Mouse (Mus musculus) embryo, embryonic 11 days (tissue): ENCODE data around the gene Olfr298.

Experiments used
- DNase-seq: peaks from one replicate; pipeline ENCODE4 v3.0.0-alpha.2; 2015

Olfr298 gene

DNA sequence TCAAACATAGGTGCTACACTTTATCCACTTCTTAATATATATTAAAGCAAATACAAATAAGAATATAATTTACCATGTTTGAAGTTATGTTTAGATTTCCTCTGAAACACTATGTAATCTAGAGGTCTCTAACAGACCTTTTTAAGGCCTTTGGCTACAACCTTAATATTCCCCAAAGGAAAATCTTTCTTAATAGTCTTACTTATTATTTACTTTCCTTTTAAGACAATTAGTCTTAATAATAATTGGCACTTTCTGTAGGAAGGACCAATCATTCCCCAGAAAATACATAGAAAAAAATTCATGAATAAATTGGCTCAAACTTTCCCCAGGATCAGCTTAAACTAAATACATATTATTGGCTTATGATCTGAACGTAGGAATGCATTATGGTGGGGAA, at the start of gene Olfr298:
TSS of gene Olfr298 (minus strand) at position 101 of the 400 bp plus-strand sequence.
- DNase-seq, result no peak

DNA sequence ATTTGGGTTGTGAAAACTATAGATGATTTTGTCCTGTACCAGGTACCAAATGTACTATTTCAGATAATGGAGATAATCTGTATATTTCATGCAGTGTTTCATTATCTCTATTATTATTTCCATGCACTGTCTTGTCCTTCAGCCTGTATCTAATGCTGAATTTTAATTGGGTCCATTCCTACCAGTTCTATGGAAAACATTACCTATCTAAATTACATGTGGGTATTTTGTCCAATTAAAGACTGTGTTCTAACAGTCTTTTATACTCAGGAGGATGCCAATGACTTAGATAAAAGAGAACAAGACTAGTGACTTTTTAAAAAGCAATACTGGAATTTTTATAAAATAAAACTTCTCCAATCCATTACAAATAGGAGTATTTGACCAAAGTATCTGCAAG, 27.4 kb upstream of the Olfr298 start, which contains the start of gene Olfr297:
TSS of gene Olfr297 (plus strand) at position 301 of the 400 bp plus-strand sequence.
- DNase-seq, result no peak

DNA sequence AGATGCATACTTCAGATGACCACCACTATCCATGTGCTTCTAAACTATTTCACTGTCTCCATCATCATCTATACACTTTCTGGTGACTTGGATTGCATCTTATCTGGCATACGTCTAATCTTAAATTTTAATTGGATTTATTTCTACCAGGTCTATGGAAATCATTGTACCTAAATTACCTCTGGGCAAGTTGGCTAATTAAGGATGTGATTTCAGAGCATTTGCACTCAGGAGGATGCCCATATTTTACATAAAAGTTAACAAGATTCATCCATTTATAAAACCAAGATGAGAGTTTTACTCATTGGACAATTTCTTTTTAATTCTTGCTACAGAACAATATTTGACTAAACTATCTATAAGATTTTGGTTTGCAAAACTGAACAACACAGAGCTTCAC, 32.7 kb downstream of the Olfr298 start, which contains the start of gene Olfr299:
TSS of gene Olfr299 (plus strand) at position 301 of the 400 bp plus-strand sequence.
- DNase-seq, result no peak
